Mouse (Mus musculus): ENCODE data around the gene Mgat5.

GRCm38 (mm10) chr1:127422565-127422964 is 217.8 kb downstream of the Mgat5 start:
- no peak for TF ChIP-seq GATA1 (IDR thresholded peaks at IDR 0.05; ENCODE audit: borderline replicate concordance, low read length)
- TF ChIP-seq FLI1 (IDR thresholded peaks at IDR 0.05; ENCODE audit: low read length), result no peak
